12 mouse cellular contexts compared by ENCODE assay signal in genomic region chr13:41847516-41848126, GRCm38 (mm10). TPM values are rescaled to one million over a fixed set of nuclear protein-coding genes. Genes with fewer than 3 reads are reported as not detected.
A peak's percentile ranks its signal among the peaks of the same experiment; 100 is the strongest.
DNase-seq lines count a peak whose midpoint lies in the region; ATAC-seq and TF ChIP-seq lines count a peak whose summit lies in the region.
"Had no signal": no experiment of that assay in that cellular context is flagged by ENCODE, and none has a peak within 500 bp of the region (broad histone marks: within the 10 kb centered on the region; RNA-seq: fewer than 3 reads in every experiment).

Gene Adtrp (minus strand): TSS chr13:41847684.

- no peak within 1 kb of the TSS for H3K27ac ChIP-seq in liver, adult 2 months (replicated peaks; ENCODE audit: insufficient read depth, low read depth, low read length)
- H3K27ac ChIP-seq in liver, embryonic 11.5 days (ENCODE audit: low read depth, low read length): no peak within 1 kb of the TSS
- 0 out of 2 replicates have a peak within 1 kb of the TSS, but pooled peaks have one; percentile 40 for H3K27ac ChIP-seq in stomach, postnatal 0 days (replicated peaks)
- H3K27ac ChIP-seq in hindbrain, embryonic 10.5 days: no peak within 1 kb of the TSS
- H3K27ac ChIP-seq: heart, embryonic 10.5 days had no signal

- no peak within 1 kb of the TSS for H3K9ac ChIP-seq in liver, adult 2 months (ENCODE audit: low read depth, low read length)
- no peak within 1 kb of the TSS for H3K9ac ChIP-seq in liver, embryonic 11.5 days (ENCODE audit: low read depth, low read length)
- H3K9ac ChIP-seq in stomach, postnatal 0 days (ENCODE audit: low read length): no peak within 1 kb of the TSS

- no peak for TF ChIP-seq POLR2A in liver, adult 2 months (IDR thresholded peaks at IDR 0.05; ENCODE audit: extremely low read depth, insufficient read depth, low read length)

- no peak within 1 kb of the TSS for H3K4me3 ChIP-seq in liver, adult 2 months (ENCODE audit: insufficient read depth, low read depth, low read length)
- no peak within 1 kb of the TSS for H3K4me3 ChIP-seq in liver, embryonic 11.5 days (ENCODE audit: low read depth, low read length)
- no peak within 1 kb of the TSS for H3K4me3 ChIP-seq in stomach, postnatal 0 days (ENCODE audit: low read depth, low read length)
- no peak within 1 kb of the TSS for H3K4me3 ChIP-seq in hindbrain, embryonic 10.5 days
- H3K4me3 ChIP-seq: erythroblast, embryonic 14.5 days; heart, embryonic 10.5 days; megakaryocyte, embryonic 14.5 days had no signal

- H3K36me3 ChIP-seq in liver, adult 2 months (ENCODE audit: control insufficient read depth, insufficient read depth, low read length): no peaks in the 10 kb centered on the region
- no peaks in the 10 kb centered on the region for H3K36me3 ChIP-seq in liver, embryonic 11.5 days (ENCODE audit: control insufficient read depth, insufficient read depth, low read length)
- no peaks in the 10 kb centered on the region for H3K36me3 ChIP-seq in stomach, postnatal 0 days (ENCODE audit: control insufficient read depth, insufficient read depth, low read length)
- no peaks in the 10 kb centered on the region for H3K36me3 ChIP-seq in hindbrain, embryonic 10.5 days
- H3K36me3 ChIP-seq: heart, embryonic 10.5 days had no signal

- H3K27me3 ChIP-seq in liver, adult 2 months (ENCODE audit: control insufficient read depth, insufficient read depth, low read length): no peaks in the 10 kb centered on the region
- H3K27me3 ChIP-seq in liver, embryonic 11.5 days (replicated peaks; ENCODE audit: control insufficient read depth, insufficient read depth, low read length): no peaks in the 10 kb centered on the region
- no peaks in the 10 kb centered on the region for H3K27me3 ChIP-seq in stomach, postnatal 0 days (ENCODE audit: control insufficient read depth, insufficient read depth, low read length)
- no peaks in the 10 kb centered on the region for H3K27me3 ChIP-seq in hindbrain, embryonic 10.5 days (ENCODE audit: insufficient read depth, poor library complexity, severe bottlenecking)
- H3K27me3 ChIP-seq: Patski had no signal

- no peak within 1 kb of the TSS for H3K4me2 ChIP-seq in liver, embryonic 11.5 days
- no peak within 1 kb of the TSS for H3K4me2 ChIP-seq in stomach, postnatal 0 days (replicated peaks; ENCODE audit: low read depth)

- TF ChIP-seq EP300 in stomach, postnatal 0 days (optimal IDR thresholded peaks at IDR 0.05): no peak

- TF ChIP-seq CTCF in liver, adult 2 months (IDR thresholded peaks at IDR 0.05; ENCODE audit: low read depth, low read length): no peak
- no peak for TF ChIP-seq CTCF in stomach, postnatal 0 days (IDR thresholded peaks at IDR 0.05; ENCODE audit: low read depth)

- H3K79me2 ChIP-seq in liver, adult 2 months (ENCODE audit: control insufficient read depth, insufficient read depth, low read length): no peaks in the 10 kb centered on the region

- no peak for ATAC-seq in liver, embryonic 11.5 days (replicated peaks; ENCODE audit: low FRiP score)
- ATAC-seq in stomach, postnatal 0 days (ENCODE audit: low FRiP score, low TSS enrichment): no peak; the same call in 1 of the 2 replicates
- ATAC-seq: Patski had no signal

- DNase-seq in cerebellum, postnatal 14 days: peak; percentile 5 to 6
- DNase-seq in cerebellum, adult 9-11 months: no peak
- DNase-seq in liver, adult 2 months (ENCODE audit: extremely low read depth, low read depth, low spot score): no peak
- no peak for DNase-seq in liver, embryonic 11.5 days (ENCODE audit: low spot score)
- DNase-seq in fat pad, adult 2 months (ENCODE audit: extremely low read depth, low read depth, low spot score): peak; percentile 93
- peak; percentile 26 for DNase-seq in stomach, postnatal 0 days (ENCODE audit: low spot score)
- no peak for DNase-seq in gastrocnemius, postnatal 25 days
- DNase-seq in hindbrain, embryonic 10.5 days (ENCODE audit: low spot score): no peak

- H3K9me3 ChIP-seq in liver, embryonic 11.5 days (ENCODE audit: control insufficient read depth, low read length): no peaks in the 10 kb centered on the region
- no peaks in the 10 kb centered on the region for H3K9me3 ChIP-seq in stomach, postnatal 0 days (ENCODE audit: control insufficient read depth, low read length)
- no peaks in the 10 kb centered on the region for H3K9me3 ChIP-seq in hindbrain, embryonic 10.5 days
- H3K9me3 ChIP-seq: heart, embryonic 10.5 days had no signal

- 87% methylated on average over 11 of the region's 11 CpGs for WGBS in liver, adult 2 months
- 57% methylated on average over 11 of the region's 11 CpGs for WGBS in liver, embryonic 11.5 days
- WGBS in stomach, postnatal 0 days: 54% methylated on average over 11 of the region's 11 CpGs
- WGBS in hindbrain, embryonic 10.5 days: 92% methylated on average over 11 of the region's 11 CpGs

- H3K4me1 ChIP-seq in liver, adult 2 months (ENCODE audit: control insufficient read depth, insufficient read depth, low read length): peaks cover 14% of the 10 kb centered on the region
- no peaks in the 10 kb centered on the region for H3K4me1 ChIP-seq in liver, embryonic 11.5 days (replicated peaks; ENCODE audit: control insufficient read depth, insufficient read depth, low read length)
- no peaks in the 10 kb centered on the region for H3K4me1 ChIP-seq in stomach, postnatal 0 days (replicated peaks; ENCODE audit: control insufficient read depth, insufficient read depth)
- H3K4me1 ChIP-seq in hindbrain, embryonic 10.5 days (replicated peaks): no peaks in the 10 kb centered on the region; the same call in 1 of the 2 replicates
- H3K4me1 ChIP-seq: megakaryocyte, embryonic 14.5 days had no signal

RNA-seq across cellular contexts. Expression of gene Adtrp, which starts in this region (rescaled TPM):
- total RNA-seq in liver, adult 2 months (2014; rRNA removed): 267 and 323 TPM in 2 replicates
- 193 and 251 TPM in 2 replicates for polyA plus RNA-seq in liver, adult 2 months (2012; rRNA removed)
- polyA plus RNA-seq in liver, embryonic 11.5 days (2014; fragmentation: Nextera tagmentation; extraction: Ambion mirVana): 0.32 and 0.89 TPM in 2 replicates
- polyA plus RNA-seq in stomach, postnatal 0 days (2015; fragmentation: Nextera tagmentation; extraction: Ambion mirVana): 41.1 and 42.3 TPM in 2 replicates
- total RNA-seq in gastrocnemius, postnatal 25 days (2021): under 1 TPM in 1 of 2 experiments, not detected in 1; 0.32 TPM
- polyA plus RNA-seq in hindbrain, embryonic 10.5 days (2016; fragmentation: Nextera tagmentation; extraction: Ambion mirVana): not detected in 2 replicates
- polyA plus RNA-seq: erythroblast, embryonic 14.5 days; Patski had no signal

Comparison
In these comparisons a context has a peak if more than half of its experiments do, and no peak if none do; other contexts are left out.
1. RNA of gene Adtrp (total RNA-seq): 267 to 323 TPM in liver, adult 2 months; 0.32 TPM in gastrocnemius, postnatal 25 days; every median in the first group is over 100 times any median in the second.
2. RNA of gene Adtrp (polyA plus RNA-seq): 193 to 251 TPM in liver, adult 2 months and 41.1 to 42.3 TPM in stomach, postnatal 0 days; 0.32 to 0.89 TPM in liver, embryonic 11.5 days and not detected in hindbrain, embryonic 10.5 days; every median in the first group is over 10 times any median in the second.
3. DNase-seq: peak in cerebellum, postnatal 14 days (2 of 2), fat pad, adult 2 months (single experiment) and stomach, postnatal 0 days (single experiment); none in cerebellum, adult 9-11 months (single experiment), liver, adult 2 months (single experiment), liver, embryonic 11.5 days (single experiment), gastrocnemius, postnatal 25 days (single experiment) and hindbrain, embryonic 10.5 days (single experiment).